Mouse (Mus musculus) liver, embryonic 14.5 days (tissue): Measurements from ENCODE around the gene Tacstd2. TPM values are rescaled to one million over a fixed set of nuclear protein-coding genes. Genes with fewer than 3 reads are reported as not detected.

Source experiments
- ATAC-seq: fragments of 200-750 bp; cut with Nextera tagmentation; 2 replicates; pipeline ENCODE4 v1.8.0; 2017; ENCODE audit warnings: moderate number of reproducible peaks, mild to moderate bottlenecking, moderate library complexity; ENCODE audit not compliant: insufficient read depth
- DNase-seq, 3 experiments: peaks; one replicate each; pipeline ENCODE4 v3.0.0-alpha.2; 2012 to 2013; ENCODE audit warnings: low read depth in 3 of 3, low spot score in 3 of 3
- H3K27ac ChIP-seq: fragments of 300-500 bp; sonication (generic); 2 replicates; pipeline ENCODE4 v1.5.1; 2014; ENCODE audit warnings: moderate library complexity, mild to moderate bottlenecking, control low read depth, inconsistent platforms
- H3K27me3 ChIP-seq: fragments of 300-500 bp; sonication (generic); 2 replicates; pipeline ENCODE4 v1.6.1; 2014; ENCODE audit warnings: mild to moderate bottlenecking, low read length, moderate library complexity; ENCODE audit not compliant: control insufficient read depth, insufficient read depth
- H3K36me3 ChIP-seq: fragments of 300-500 bp; sonication (generic); replicated peaks from 2 replicates; pipeline ENCODE4 v1.6.1; 2014; ENCODE audit warnings: low read depth; ENCODE audit not compliant: control insufficient read depth, insufficient read depth
- H3K4me1 ChIP-seq, 2 experiments: fragments of 200-500 bp in 1 of 2; fragments of 300-500 bp in 1 of 2; sonication (generic) in 1 of 2; replicated peaks; 2 replicates each; pipeline ENCODE4 v1.6.1; 2012 to 2014; ENCODE audit warnings: antibody characterized with exemption in 1 of 2, inconsistent platforms in 1 of 2, low read length in 1 of 2; ENCODE audit not compliant: control insufficient read depth in 2 of 2, insufficient read depth in 2 of 2
- H3K4me2 ChIP-seq: fragments of 300-500 bp; sonication (generic); 2 replicates; pipeline ENCODE4 v1.6.1; 2014; ENCODE audit warnings: low read depth, mild to moderate bottlenecking, control low read depth, moderate library complexity
- H3K4me3 ChIP-seq, 2 experiments: fragments of 200-500 bp in 1 of 2; fragments of 300-500 bp in 1 of 2; sonication (generic) in 1 of 2; 2 replicates each; pipeline ENCODE4 v1.5.1; 2012 to 2014; ENCODE audit warnings: low read depth in 2 of 2, low read length in 2 of 2, mild to moderate bottlenecking in 2 of 2, control low read depth in 1 of 2, inconsistent platforms in 1 of 2, moderate library complexity in 1 of 2; ENCODE audit not compliant: insufficient read depth in 1 of 2
- H3K9ac ChIP-seq: fragments of 300-500 bp; sonication (generic); replicated peaks from 2 replicates; pipeline ENCODE4 v1.6.1; 2014; ENCODE audit warnings: mild to moderate bottlenecking, control low read depth, moderate library complexity
- H3K9me3 ChIP-seq: fragments of 300-500 bp; sonication (generic); 2 replicates; pipeline ENCODE4 v1.6.1; 2016; ENCODE audit warnings: low read length, mixed read lengths; ENCODE audit not compliant: control insufficient read depth
- CTCF ChIP-seq: IDR thresholded peaks from 2 replicates; pipeline ENCODE4 v1.5.1; 2016; ENCODE audit warnings: antibody characterized with exemption, low read depth, control low read depth
- EP300 ChIP-seq: IDR thresholded peaks from 2 replicates; pipeline ENCODE4 v1.6.1; 2016; ENCODE audit warnings: antibody characterized with exemption, low read depth
- WGBS: fragments of 180-500 bp; shearing (Covaris S2); extraction: QIAGEN DNeasy Blood & Tissue Kit; methylation state at CpG from one replicate; pipeline ENCODE4 v1.1.7; 2014; ENCODE audit not compliant: insufficient replicate concordance; 5-methylcytosine and 5-hydroxymethylcytosine counted together
- polyA plus RNA-seq, 2 experiments: library from polyadenylated mRNA; depleted of rRNA in 1 of 2; stranded (reverse) in 1 of 2; unstranded in 1 of 2; fragments of >200 nt; fragmentation: Nextera tagmentation in 1 of 2; extraction: Ambion mirVana in 1 of 2; gene quantifications; 2 replicates each; pipeline versions ENCODE4 v1.2.1 to v1.2.3; 2012 to 2014

Tacstd2 gene
- polyA plus RNA-seq (2012; rRNA removed) (0.37 and 0.49 TPM in 2 replicates), polyA plus RNA-seq (2014; fragmentation: Nextera tagmentation; extraction: Ambion mirVana) (0.30 and 0.34 TPM in 2 replicates)

DNA sequence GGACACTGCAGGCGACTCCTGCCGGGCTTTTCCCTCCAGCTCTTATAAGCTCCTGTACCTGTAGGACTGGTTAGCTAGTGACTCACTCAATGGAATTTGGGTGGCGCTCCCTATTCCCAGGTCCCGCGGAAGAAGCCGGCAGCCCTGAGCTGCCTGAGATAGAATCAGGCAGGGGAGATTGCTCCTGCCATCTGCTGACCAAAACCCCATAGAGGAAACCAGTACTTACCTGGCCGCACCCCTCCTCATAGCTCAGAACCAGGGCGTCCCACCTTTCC, at the start of gene Tacstd2:
Gene Tacstd2, minus strand, starts transcription at position 20 of the 278 bp plus-strand sequence.
- 11% methylated on average over 8 of the region's 8 CpGs for WGBS
- no peak for DNase-seq

DNA sequence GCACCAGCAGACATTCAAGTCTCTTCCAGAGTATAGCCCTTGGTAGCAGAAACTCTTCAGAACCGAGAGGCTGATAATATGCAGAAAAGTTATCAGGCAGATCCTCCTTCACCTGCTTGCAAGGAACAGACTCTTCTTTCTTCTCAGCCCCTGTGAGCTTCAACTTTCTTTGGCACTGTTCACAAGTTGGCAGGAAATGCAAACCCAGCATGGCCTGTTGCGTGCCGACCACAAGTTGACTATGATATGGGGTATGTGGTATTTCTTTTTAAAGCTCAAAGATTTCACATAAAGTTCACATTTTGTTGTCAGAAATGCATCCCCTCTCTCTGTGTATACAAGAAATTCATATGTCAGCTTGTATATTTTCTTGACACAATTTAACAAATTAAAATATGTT, 30.7 kb upstream of the Tacstd2 start:
- TF ChIP-seq EP300, result no peak
- TF ChIP-seq CTCF, result no peak
- H3K27me3 ChIP-seq, result no peaks in the 10 kb centered on the region
- H3K9ac ChIP-seq, result no peak overlapping the region
- H3K4me1 ChIP-seq, result no peaks in the 10 kb centered on the region
- 46% methylated on average over 3 of the region's 3 CpGs for WGBS
- DNase-seq (no peak), ATAC-seq (no peak)
- no peak overlapping the region for H3K4me2 ChIP-seq
- no peaks in the 10 kb centered on the region for H3K9me3 ChIP-seq
- H3K27ac ChIP-seq, result no peak overlapping the region
- H3K36me3 ChIP-seq, result no peaks in the 10 kb centered on the region
- no peak overlapping the region for H3K4me3 ChIP-seq

More for the DNA sequence above, at the start of gene Tacstd2:
- no peak for ATAC-seq
- Histone ChIP-seq H3K9me3 (no peaks in the 10 kb centered on the region), H3K27me3 (peaks cover 41% of the 10 kb centered on the region), H3K9ac (no peak within 1 kb of the TSS), H3K4me3 (peak within 1 kb of the TSS; percentile 4 to 6; a peak in 2 of 4 replicates), H3K27ac (no peak within 1 kb of the TSS), H3K36me3 (no peaks in the 10 kb centered on the region), H3K4me2 (peak within 1 kb of the TSS; percentile 13; the same call in 1 of the 2 replicates), H3K4me1 (no peaks in the 10 kb centered on the region)
- TF ChIP-seq CTCF (no peak), EP300 (no peak)

- Histone ChIP-seq H3K27ac (no peak overlapping the region), H3K36me3 (no peaks in the 10 kb centered on the region), H3K9me3 (no peaks in the 10 kb centered on the region), H3K4me1 (no peaks in the 10 kb centered on the region), H3K4me2 (no peak overlapping the region), H3K27me3 (no peaks in the 10 kb centered on the region), H3K9ac (no peak overlapping the region), H3K4me3 (no peak overlapping the region)
- no peak for ATAC-seq
- DNase-seq, result no peak
- TF ChIP-seq CTCF, result no peak
- TF ChIP-seq EP300, result no peak
These were observed 19.8 kb upstream of the Tacstd2 start for GRCm38 (mm10) chr6:67555376-67555775.

DNA sequence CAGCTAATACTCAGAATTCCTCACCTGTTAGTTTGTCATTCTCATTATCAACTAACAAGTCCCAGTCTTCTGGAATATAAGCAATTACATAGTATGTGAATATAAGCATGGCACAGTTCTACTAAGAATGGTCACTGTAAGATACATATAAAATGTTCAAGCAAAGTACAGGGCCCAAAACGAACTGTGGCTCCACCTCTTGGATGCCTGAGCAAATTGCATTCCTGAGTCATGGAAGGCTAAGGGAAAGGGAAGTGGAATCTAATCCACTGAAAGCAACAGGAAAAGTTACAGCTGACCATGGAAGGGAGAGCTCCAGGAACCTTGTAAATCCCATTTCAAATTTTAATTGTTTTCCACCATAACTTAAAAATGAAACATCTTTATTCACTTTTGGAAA, 14.0 kb upstream of the Tacstd2 start:
- no peaks in the 10 kb centered on the region for H3K9me3 ChIP-seq
- no peak for ATAC-seq
- H3K4me3 ChIP-seq, result no peak overlapping the region
- no peak overlapping the region for H3K27ac ChIP-seq
- no peak overlapping the region for H3K9ac ChIP-seq
- H3K4me2 ChIP-seq, result no peak overlapping the region
- no peaks in the 10 kb centered on the region for H3K4me1 ChIP-seq
- TF ChIP-seq EP300, result no peak
- TF ChIP-seq CTCF, result no peak; the same call in 1 of the 2 replicates
- WGBS, result 16% methylated on average over 1 of the region's 1 CpGs
- H3K27me3 ChIP-seq, result no peaks in the 10 kb centered on the region
- DNase-seq, result no peak
- H3K36me3 ChIP-seq, result no peaks in the 10 kb centered on the region

DNA sequence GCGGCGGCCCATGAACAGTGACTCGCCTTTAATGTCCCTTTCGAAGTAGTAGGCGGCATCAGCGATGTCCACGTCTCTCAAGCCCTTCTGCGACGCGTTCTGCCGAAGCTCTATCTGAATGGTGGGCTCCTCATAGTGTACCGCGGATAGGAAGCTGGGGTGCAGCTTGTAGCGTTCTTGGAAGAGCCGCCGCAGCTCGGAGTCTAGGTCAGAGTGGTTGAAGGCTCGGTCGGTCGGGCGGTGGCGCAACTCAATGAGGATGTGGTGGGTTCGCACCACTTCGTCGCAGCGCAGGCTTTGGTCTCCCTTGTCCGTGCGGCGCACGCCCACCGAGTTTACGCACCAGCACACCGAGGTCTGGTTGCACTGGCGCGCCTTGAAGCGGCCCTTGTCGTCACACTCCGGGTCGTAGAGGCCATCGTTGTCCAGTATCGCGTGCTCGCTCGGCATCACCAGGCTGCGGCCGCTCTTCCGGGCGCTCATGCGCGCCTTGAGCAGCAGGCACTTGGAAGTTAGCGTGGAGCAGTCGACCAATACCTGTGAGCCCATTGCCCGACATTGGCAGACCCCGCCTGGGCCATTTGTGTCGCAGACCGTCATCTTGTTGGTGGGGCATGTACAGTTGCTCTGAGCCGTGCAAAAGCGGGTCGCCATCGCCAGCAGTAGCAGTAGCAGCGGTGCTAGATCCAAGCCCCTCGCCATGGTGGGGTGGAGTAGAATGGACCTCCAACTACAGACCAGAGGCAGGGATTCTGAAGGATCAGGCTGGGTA, 405 bp downstream of the Tacstd2 start:
- no peak overlapping the region for H3K27ac ChIP-seq
- no peaks in the 10 kb centered on the region for H3K36me3 ChIP-seq
- no peaks in the 10 kb centered on the region for H3K9me3 ChIP-seq
- H3K27me3 ChIP-seq, result peaks cover 41% of the 10 kb centered on the region
- ATAC-seq, result 0 out of 2 replicates have a peak, but pooled peaks have one; percentile 8
- H3K9ac ChIP-seq, result no peak overlapping the region
- peak overlapping the region; percentile 4 to 6; a peak in 2 of 4 replicates for H3K4me3 ChIP-seq
- peak overlapping the region; percentile 13; the same call in 1 of the 2 replicates for H3K4me2 ChIP-seq
- DNase-seq, result no peak
- 2% methylated on average over 62 of the region's 62 CpGs for WGBS
- TF ChIP-seq CTCF, result no peak
- no peak for TF ChIP-seq EP300
- no peaks in the 10 kb centered on the region for H3K4me1 ChIP-seq
